Mouse (Mus musculus): ENCODE measurements around the gene Zmynd10.
"Not testable (repeated sequence)": the region's sequence is repeated elsewhere in the genome, so short reads cannot be mapped to it uniquely, and the experiment has no call there.

DNA sequence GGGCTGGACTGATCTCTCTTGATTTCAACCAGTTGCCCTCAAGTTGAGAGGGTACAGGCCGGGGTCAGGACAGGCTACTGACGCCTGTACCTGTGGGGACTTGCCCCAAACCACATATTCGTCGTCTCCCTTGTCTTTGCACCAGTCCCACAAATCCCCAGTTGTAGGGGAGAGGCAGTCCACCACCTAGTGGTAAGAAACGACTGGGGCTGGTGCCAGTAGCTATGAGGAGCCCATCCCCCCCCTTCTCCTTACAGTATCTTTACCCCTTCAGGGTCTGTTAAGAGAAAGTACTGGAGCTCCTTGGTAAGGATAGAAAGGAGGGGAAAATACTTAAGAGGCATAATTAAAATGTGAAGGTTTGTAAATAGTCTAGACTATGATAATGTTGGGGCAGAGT, 18.5 kb downstream of the Zmynd10 start:
- 0 out of 2 replicates have a peak, but pooled peaks have one; percentile 15 for TF ChIP-seq CTCF (IDR thresholded peaks at IDR 0.05; ENCODE audit: insufficient read depth, low read length)
- TF ChIP-seq POLR2A (IDR thresholded peaks at IDR 0.05; ENCODE audit: borderline replicate concordance, extremely low read depth, low read depth, low read length) = not testable (repeated sequence)
